ENCODE assay signal across 10 mouse cellular contexts in the genomic region with DNA sequence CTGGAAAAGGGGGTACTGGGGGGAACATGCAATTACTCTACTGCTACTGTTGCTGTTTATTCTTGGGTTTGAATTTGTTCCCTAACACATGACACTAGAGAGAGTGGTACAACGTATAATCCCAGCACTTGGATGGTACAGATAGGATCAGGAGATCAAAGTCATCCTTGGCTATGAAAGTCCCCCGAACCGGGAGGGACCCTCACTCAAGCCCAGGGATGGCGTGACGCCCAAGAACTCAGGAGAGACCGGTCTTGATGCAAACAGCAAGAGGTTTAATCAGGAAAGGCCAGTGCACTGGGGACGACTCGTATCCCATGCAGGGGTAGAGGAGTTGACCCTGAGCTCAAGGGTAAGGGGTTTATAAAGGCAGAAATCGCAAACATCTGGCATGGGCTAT. TPM values are rescaled to one million over a fixed set of nuclear protein-coding genes. Genes with fewer than 3 reads are reported as not detected.
"Had no signal": no experiment of that assay in that cellular context is flagged by ENCODE, and none has a peak within 500 bp of the region (broad histone marks: within the 10 kb centered on the region; RNA-seq: fewer than 3 reads in every experiment).

No protein-coding gene starts in this region.

- DNase-seq: liver, postnatal 0 days; lung, adult 2 months; lung, postnatal 14 days; lung, postnatal 36 days; thymus, adult 2 months; thymus, postnatal 25 days; thymus, postnatal 4 days had no signal

RNA-seq across cellular contexts. Expression of a gene that starts 18.3 kb away (rescaled TPM):
- total RNA-seq: midbrain, postnatal 0 days; monocyte, adult 5-6 weeks; neutrophil, adult 5-6 weeks had no signal
